Mouse (Mus musculus) heart, embryonic 10.5 days (tissue): ENCODE measurements around the gene Vps26a. TPM values are rescaled to one million over a fixed set of nuclear protein-coding genes. Genes with fewer than 3 reads are reported as not detected.
A peak's percentile ranks its signal among the peaks of the same experiment; 100 is the strongest.

Experiments
- DNase-seq: peaks from one replicate; pipeline ENCODE4 v3.0.0-alpha.2; 2017; ENCODE audit warnings: low spot score
- H3K27ac ChIP-seq: fragments of 300-500 bp; sonication (generic); 2 replicates; pipeline ENCODE4 v1.5.1; 2016; ENCODE audit warnings: mild to moderate bottlenecking
- H3K27me3 ChIP-seq: fragments of 300-500 bp; sonication (generic); 2 replicates; pipeline ENCODE4 v1.6.1; 2016; ENCODE audit warnings: mild to moderate bottlenecking; ENCODE audit not compliant: poor library complexity, insufficient read depth, severe bottlenecking
- H3K36me3 ChIP-seq: fragments of 300-500 bp; sonication (generic); 2 replicates; pipeline ENCODE4 v1.6.1; 2016; ENCODE audit warnings: mild to moderate bottlenecking, moderate library complexity
- H3K4me1 ChIP-seq: fragments of 300-500 bp; sonication (generic); 2 replicates; pipeline ENCODE4 v1.6.1; 2016; ENCODE audit warnings: mild to moderate bottlenecking
- H3K4me3 ChIP-seq: fragments of 300-500 bp; sonication (generic); 2 replicates; pipeline ENCODE4 v1.5.1; 2016; ENCODE audit warnings: mild to moderate bottlenecking, moderate library complexity
- H3K9me3 ChIP-seq: fragments of 300-500 bp; sonication (generic); 2 replicates; pipeline ENCODE4 v1.6.1; 2016; ENCODE audit warnings: mild to moderate bottlenecking, moderate library complexity
- WGBS: fragments of 180-500 bp; shearing (Covaris S2); methylation state at CpG from one replicate; pipeline ENCODE4 v1.1.7; 2016; 5-methylcytosine and 5-hydroxymethylcytosine counted together
- polyA plus RNA-seq: library from polyadenylated mRNA; unstranded; fragments of >200 nt; fragmentation: Nextera tagmentation; extraction: Ambion mirVana; gene quantifications from 2 replicates; pipeline ENCODE4 v1.2.1, GENCODE M21; 2016

The Vps26a gene
- 72.3 and 79.3 TPM in 2 replicates for polyA plus RNA-seq

DNA sequence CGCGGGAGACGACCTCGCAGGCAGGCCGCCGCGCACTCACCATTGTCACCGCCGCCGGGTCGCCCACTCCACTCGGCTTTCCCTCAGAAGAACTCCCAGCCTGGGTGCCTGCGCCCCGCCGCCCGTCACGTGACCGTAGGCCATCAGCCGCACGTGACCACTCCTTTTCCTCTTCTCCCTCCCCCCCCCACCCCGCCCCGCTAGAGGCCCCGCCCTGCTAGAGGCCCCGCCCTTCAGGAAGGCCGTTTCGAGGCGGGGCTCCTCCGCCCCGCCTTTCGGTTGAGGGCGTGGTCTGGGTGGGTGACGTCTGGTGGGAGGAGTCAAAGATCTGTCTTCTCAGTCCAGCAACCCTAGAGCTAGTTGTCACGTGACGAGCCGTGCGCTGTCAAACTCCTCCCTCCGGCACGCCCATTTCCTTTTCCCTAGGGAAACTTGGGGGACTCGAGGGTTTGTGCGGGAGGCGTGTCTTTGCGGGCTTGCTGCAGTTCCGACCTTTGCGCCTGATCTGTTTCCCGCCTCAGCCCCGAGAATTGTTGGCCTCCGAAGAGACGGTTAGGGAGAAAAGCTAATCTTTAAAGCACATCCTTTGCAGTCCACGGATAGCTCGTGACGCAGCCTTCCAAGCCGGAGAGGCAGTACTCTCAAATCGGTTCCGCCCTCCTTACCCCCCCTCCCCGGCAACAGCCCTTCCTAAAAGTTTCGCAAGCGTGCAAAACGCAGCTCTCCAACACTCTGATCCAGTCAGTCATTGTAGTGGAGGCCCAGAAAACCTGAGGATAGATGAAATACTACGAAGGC lies at the start of gene Vps26a:
Gene Vps26a (minus strand): TSS at position 188 of the 798 bp plus-strand sequence.
- no peaks in the 10 kb centered on the region for H3K36me3 ChIP-seq
- peak within 1 kb of the TSS; percentile 90 for H3K4me3 ChIP-seq
- peak within 1 kb of the TSS; percentile 90 for H3K27ac ChIP-seq
- H3K9me3 ChIP-seq = no peaks in the 10 kb centered on the region
- H3K4me1 ChIP-seq = no peaks in the 10 kb centered on the region
- WGBS = under 1% methylated on average over 59 of the region's 59 CpGs
- peak; percentile 100 for DNase-seq
- no peaks in the 10 kb centered on the region for H3K27me3 ChIP-seq

DNA sequence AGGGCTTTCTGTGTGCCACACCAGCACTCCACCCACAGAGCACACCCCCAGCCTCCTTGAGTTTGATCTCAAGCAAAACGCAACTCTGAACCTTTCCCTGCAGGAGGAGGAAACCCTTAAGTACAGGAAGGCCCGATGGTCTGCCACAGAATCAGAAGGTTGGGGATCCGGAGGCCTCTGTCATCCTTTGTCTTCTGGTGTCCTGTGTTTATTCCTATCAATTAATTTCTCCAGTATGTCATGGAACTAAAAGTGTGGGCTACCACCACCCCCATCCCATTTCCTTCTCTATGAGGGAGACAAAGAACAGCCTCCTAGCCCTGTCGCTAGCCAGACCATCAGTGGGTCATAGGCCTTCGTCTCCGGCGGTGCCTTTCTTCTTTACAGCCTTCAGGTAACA lies 47.9 kb upstream of the Vps26a start:
- WGBS = 77% methylated on average over 7 of the region's 7 CpGs
- DNase-seq = no peak
- no peaks in the 10 kb centered on the region for H3K4me1 ChIP-seq
- no peaks in the 10 kb centered on the region for H3K9me3 ChIP-seq
- no peak overlapping the region for H3K27ac ChIP-seq
- no peaks in the 10 kb centered on the region for H3K36me3 ChIP-seq
- H3K27me3 ChIP-seq = no peaks in the 10 kb centered on the region; the same call in 1 of the 2 replicates
- H3K4me3 ChIP-seq = no peak overlapping the region

DNA sequence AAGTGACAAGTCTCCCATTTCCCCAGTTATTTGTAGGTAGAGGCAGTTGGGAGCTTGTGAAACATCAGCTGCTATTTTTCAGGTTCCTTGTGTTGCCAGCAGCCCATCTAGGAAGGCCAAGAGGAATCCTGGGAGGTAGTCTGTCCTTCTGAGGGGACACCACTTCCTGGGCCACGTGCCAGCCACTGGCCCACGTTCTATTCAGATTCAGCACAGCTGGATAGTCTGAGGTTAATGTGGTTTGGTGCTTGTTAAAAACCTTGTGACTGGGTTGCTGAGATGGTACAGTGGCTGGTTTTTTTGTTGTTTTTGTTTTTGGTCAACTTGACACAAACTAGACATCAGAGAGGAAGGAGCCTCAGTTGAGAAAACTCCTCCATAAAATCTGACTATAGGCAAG lies 46.2 kb upstream of the Vps26a start:
- WGBS = 53% methylated on average over 2 of the region's 2 CpGs
- Histone ChIP-seq H3K4me3 (no peak overlapping the region), H3K36me3 (no peaks in the 10 kb centered on the region), H3K27ac (no peak overlapping the region), H3K9me3 (no peaks in the 10 kb centered on the region), H3K4me1 (no peaks in the 10 kb centered on the region), H3K27me3 (no peaks in the 10 kb centered on the region; the same call in 1 of the 2 replicates)
- DNase-seq = no peak

DNA sequence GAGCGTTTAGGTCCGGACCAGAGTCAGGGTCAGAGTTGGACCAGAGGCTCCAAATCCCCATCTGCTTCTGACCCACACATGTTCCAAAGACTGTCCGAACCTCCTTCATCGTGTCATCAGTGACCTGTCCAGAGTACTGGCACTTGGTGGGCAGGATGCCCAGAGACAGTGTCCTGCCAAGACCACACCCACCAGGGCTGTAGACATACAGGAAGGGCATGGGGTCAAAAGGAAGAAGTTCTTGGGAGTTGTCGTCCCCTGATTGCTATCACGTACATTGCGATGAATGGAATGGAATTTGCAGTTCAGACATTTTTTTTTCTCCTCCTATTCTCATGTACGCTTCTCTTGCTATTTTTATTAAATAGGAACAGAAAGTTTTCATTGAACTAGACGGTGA lies 43.6 kb upstream of the Vps26a start:
- Histone ChIP-seq H3K36me3 (no peaks in the 10 kb centered on the region), H3K4me3 (no peak overlapping the region), H3K4me1 (no peaks in the 10 kb centered on the region), H3K9me3 (no peaks in the 10 kb centered on the region), H3K27me3 (no peaks in the 10 kb centered on the region), H3K27ac (no peak overlapping the region)
- WGBS = 75% methylated on average over 9 of the region's 9 CpGs
- DNase-seq = no peak

DNA sequence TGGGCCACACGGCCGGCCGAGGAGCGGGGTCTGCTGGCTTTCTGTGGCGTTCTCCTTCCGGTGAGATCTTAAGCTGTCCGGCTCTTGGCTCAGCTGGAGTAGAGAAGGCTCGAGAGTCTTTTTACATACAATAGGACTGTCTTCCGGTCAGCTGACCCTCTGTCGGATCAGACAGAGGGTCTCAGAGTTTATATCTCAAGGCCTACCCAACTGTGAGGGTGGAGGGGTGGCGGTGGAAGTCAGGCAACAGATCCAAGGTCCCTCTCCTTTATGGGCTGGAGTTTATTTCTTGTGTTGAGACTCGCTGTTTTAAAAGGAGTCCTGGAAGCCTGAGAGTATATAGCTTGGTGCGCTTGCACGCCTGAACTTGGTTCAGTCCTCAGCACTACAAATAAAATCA lies 40.7 kb upstream of the Vps26a start, which contains the start of gene Srgn:
Gene Srgn (minus strand): TSS at position 101 of the 400 bp plus-strand sequence.
- H3K27me3 ChIP-seq = no peaks in the 10 kb centered on the region
- H3K27ac ChIP-seq = no peak within 1 kb of the TSS
- H3K4me1 ChIP-seq = no peaks in the 10 kb centered on the region
- WGBS = 83% methylated on average over 14 of the region's 14 CpGs
- no peaks in the 10 kb centered on the region for H3K9me3 ChIP-seq
- no peak for DNase-seq
- H3K36me3 ChIP-seq = no peaks in the 10 kb centered on the region
- H3K4me3 ChIP-seq = no peak within 1 kb of the TSS

DNA sequence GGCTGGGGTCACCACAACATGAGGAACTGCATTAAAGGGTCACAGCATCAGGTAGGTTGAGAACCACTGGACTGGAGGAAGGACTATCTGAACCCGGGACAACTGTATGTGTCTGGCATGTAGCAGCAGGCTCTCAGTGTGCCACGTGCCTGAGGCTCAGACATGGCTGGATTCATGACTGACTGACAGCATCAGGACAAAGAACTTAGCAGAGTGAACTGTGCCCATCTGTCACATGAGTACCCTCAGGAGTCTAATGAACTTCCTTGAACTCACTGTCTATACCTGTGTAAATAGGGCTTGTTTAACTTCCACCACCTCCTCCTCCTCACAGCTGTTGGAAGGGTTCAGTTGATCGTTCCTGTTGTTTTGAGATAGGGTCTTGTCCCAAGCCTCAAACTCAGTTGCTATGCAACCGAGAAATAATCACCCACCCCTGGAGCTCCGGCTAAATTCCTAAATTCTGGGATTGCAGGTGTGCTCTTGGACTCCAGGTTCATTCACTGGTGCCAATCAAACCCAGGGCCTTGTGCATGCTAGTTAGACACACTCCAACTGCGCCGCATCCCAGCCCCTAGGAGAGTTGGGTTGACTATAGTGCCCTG lies 35.8 kb upstream of the Vps26a start:
- peaks cover 9% of the 10 kb centered on the region for H3K4me1 ChIP-seq
- no peak overlapping the region for H3K27ac ChIP-seq
- H3K4me3 ChIP-seq = no peak overlapping the region
- H3K36me3 ChIP-seq = no peaks in the 10 kb centered on the region
- DNase-seq = no peak
- H3K27me3 ChIP-seq = no peaks in the 10 kb centered on the region
- 79% methylated on average over 7 of the region's 7 CpGs for WGBS
- H3K9me3 ChIP-seq = no peaks in the 10 kb centered on the region

DNA sequence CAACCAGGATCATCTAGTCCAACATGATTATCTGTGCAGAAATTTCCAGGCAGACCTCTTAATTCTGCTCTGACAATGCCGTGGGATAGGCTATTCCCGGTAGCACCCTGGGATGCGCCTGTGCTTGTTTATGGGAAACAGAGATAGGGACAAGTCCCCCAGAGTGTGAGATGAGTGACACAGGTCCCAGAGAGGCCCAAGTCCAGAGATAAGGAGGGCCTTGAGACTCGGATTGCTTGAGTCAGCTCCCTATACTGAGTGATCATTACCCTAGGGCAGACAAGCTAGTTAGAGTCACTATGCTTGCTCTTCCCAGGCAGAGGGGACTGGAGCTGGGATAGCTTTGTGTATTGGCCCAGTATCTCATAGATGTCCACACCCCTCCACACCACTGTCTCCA lies 35.2 kb upstream of the Vps26a start:
- H3K4me1 ChIP-seq = peaks cover 9% of the 10 kb centered on the region

DNA sequence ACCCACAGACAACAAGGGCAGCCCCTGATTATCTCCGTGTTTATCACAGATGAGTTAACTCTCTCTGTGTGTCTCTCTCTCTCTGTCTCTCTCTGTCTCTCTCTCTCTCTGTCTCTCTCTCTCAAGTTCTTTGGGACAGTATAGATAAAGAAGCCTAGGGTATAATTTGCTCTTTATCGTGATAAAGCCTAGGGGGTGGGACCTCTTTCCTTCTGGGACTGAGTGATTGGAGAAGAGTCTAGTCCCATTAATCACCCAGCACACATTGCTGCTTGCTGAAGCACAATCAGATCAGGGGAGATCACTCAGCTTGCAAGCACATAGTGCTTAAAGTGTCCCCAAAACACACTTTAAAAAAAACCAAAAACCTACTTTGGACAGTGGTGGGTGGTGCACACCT lies 34.3 kb upstream of the Vps26a start:
- Histone ChIP-seq H3K36me3 (no peaks in the 10 kb centered on the region), H3K4me1 (peaks cover 9% of the 10 kb centered on the region), H3K4me3 (no peak overlapping the region), H3K27ac (no peak overlapping the region), H3K27me3 (no peaks in the 10 kb centered on the region), H3K9me3 (no peaks in the 10 kb centered on the region)
- no peak for DNase-seq
- WGBS = 56% methylated on average over 2 of the region's 2 CpGs

More for the DNA sequence above, 35.2 kb upstream of the Vps26a start:
- DNase-seq = no peak
- WGBS = 19% methylated on average over 4 of the region's 4 CpGs
- H3K27me3 ChIP-seq = no peaks in the 10 kb centered on the region
- no peak overlapping the region for H3K27ac ChIP-seq
- no peaks in the 10 kb centered on the region for H3K36me3 ChIP-seq
- H3K9me3 ChIP-seq = no peaks in the 10 kb centered on the region
- no peak overlapping the region for H3K4me3 ChIP-seq

DNA sequence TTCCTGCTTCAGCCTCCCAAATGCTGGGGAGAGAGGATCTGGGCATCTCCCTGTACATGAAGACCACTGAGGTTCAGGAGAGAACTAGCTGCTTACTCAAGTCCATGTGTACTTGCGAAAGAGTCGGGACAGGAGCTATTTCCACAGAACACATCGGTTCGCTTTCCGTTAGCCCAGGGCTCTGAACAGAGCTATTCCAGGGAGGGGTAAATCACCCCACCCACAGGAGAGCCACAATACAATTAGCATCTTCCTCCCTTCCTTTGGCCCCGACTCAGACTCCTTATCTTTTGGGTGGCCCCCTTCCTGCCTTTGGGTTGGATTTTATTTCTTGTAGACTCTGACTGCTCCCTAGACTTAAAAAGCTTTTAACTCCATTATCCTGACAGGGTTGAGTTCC lies 30.9 kb upstream of the Vps26a start:
- WGBS = 82% methylated on average over 6 of the region's 6 CpGs
- Histone ChIP-seq H3K4me3 (no peak overlapping the region), H3K36me3 (no peaks in the 10 kb centered on the region), H3K27ac (no peak overlapping the region), H3K9me3 (no peaks in the 10 kb centered on the region), H3K4me1 (peaks cover 9% of the 10 kb centered on the region), H3K27me3 (no peaks in the 10 kb centered on the region)
- no peak for DNase-seq

DNA sequence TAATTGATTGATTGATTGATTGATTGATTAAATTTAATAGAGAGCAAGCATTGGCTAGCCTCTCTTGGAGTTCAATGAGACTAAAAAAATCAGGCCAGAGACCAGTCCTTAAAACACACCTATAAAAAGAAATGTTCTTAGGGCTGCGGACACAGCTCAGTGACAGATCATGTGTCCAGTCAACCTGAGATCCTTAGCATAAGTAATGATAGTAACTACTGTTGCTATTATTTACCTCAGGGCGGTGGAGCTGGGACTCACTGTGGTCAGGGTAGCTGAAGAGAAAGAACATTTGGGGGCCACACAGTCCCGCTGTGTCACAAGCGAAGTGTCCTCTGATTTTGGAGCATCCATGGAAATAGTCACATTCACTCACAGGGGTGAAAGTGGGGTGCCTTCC lies 26.2 kb upstream of the Vps26a start:
- Histone ChIP-seq H3K27ac (no peak overlapping the region), H3K9me3 (no peaks in the 10 kb centered on the region), H3K27me3 (peaks cover 6% of the 10 kb centered on the region; the same call in 1 of the 2 replicates), H3K4me3 (no peak overlapping the region), H3K36me3 (no peaks in the 10 kb centered on the region), H3K4me1 (peaks cover 6% of the 10 kb centered on the region; the same call in 1 of the 2 replicates)
- 87% methylated on average over 4 of the region's 4 CpGs for WGBS
- DNase-seq = no peak

DNA sequence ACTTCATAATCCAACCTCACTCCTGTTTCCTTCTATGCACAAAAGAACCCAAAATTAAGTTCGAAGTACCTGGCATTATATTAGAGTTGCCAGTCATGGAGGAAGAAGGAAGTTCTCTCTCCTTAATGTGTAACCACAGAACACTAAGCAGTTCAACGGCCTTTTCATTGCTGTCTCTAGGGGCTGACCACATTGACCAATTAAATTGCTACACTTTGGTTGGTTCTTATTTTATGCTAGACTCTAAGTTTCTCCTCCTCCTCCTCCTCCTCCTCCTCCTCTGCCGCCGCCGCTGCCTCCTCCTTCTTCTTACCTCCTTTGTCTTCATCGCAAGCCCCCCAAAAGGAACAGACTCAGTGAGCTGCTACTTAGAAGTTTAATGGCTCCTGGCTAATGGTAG lies 24.9 kb upstream of the Vps26a start:
- no peak for DNase-seq
- peaks cover 10% of the 10 kb centered on the region for H3K27me3 ChIP-seq
- H3K4me3 ChIP-seq = no peak overlapping the region
- 81% methylated on average over 6 of the region's 6 CpGs for WGBS
- no peaks in the 10 kb centered on the region for H3K36me3 ChIP-seq
- no peaks in the 10 kb centered on the region for H3K9me3 ChIP-seq
- peaks cover 6% of the 10 kb centered on the region; the same call in 1 of the 2 replicates for H3K4me1 ChIP-seq
- H3K27ac ChIP-seq = no peak overlapping the region

DNA sequence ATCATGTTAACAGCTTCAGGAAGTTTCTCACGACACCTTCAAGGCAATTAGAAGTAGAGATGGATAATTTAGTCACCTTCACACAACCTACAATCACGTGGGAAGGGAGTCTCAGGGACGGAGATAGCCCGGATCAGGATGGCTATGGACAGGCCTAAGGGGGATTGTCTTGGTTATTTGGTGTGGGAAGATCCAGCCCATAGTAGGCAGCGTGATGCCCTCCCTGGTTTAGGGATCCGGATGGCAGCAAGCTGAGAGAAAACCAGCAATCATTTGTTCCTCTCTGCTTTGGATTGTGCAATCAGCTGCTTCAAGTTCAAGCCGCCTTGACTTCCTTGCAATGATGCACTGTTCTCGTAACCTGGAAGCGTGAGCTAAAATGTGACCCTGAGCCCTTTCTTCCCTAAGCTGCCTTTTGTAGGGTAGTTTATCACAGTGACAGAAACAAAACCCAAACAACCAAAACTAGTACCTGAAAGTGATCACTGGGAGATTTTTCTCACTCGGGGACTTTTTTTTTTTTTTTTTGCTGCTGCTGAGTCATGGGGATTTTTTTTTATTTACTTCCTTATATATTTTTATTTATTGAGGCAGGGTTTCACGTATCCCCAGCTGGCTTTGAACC lies 22.5 kb upstream of the Vps26a start:
- no peaks in the 10 kb centered on the region for H3K9me3 ChIP-seq
- peaks cover 10% of the 10 kb centered on the region for H3K27me3 ChIP-seq
- H3K27ac ChIP-seq = no peak overlapping the region
- peaks cover 6% of the 10 kb centered on the region; the same call in 1 of the 2 replicates for H3K4me1 ChIP-seq
- DNase-seq = no peak
- H3K4me3 ChIP-seq = peak overlapping the region; percentile 54; the same call in 1 of the 2 replicates
- WGBS = 50% methylated on average over 11 of the region's 11 CpGs
- no peaks in the 10 kb centered on the region for H3K36me3 ChIP-seq

DNA sequence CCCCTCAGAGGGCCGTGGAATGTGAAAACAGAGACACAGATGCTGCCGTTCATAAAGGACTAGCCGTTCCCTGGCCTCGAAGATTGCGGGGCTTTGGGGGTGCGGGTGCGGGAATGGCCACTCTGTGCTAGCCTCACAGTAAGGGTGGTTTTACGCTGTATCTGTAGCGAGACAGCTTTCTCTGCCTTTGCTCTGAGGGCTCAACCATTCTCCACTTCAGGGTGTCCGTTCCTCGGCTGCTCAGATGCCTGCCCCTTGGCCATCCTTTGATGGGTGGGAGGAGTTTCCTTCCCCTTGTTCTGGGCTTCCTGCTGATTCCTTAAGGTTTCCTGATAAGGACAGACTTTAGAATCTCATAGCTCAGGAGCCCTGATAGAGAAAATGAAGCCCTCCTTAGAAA lies 21.9 kb upstream of the Vps26a start:
- no peak for DNase-seq
- no peak overlapping the region for H3K27ac ChIP-seq
- H3K4me3 ChIP-seq = peak overlapping the region; percentile 54
- no peaks in the 10 kb centered on the region for H3K36me3 ChIP-seq
- H3K9me3 ChIP-seq = no peaks in the 10 kb centered on the region
- peaks cover 10% of the 10 kb centered on the region for H3K27me3 ChIP-seq
- WGBS = 3% methylated on average over 11 of the region's 11 CpGs
- peaks cover 6% of the 10 kb centered on the region; the same call in 1 of the 2 replicates for H3K4me1 ChIP-seq
